Mouse (Mus musculus) liver, embryonic 14.5 days (tissue): ENCODE data around the gene Dcakd. TPM values are rescaled to one million over a fixed set of nuclear protein-coding genes. Genes with fewer than 3 reads are reported as not detected.

Experiments
- ATAC-seq: fragments of 200-750 bp; cut with Nextera tagmentation; 2 replicates; pipeline ENCODE4 v1.8.0; 2017; ENCODE audit warnings: moderate number of reproducible peaks, mild to moderate bottlenecking, moderate library complexity; ENCODE audit not compliant: insufficient read depth
- DNase-seq, 3 experiments: peaks; one replicate each; pipeline ENCODE4 v3.0.0-alpha.2; 2012 to 2013; ENCODE audit warnings: low read depth in 3 of 3, low spot score in 3 of 3
- H3K27ac ChIP-seq: fragments of 300-500 bp; sonication (generic); 2 replicates; pipeline ENCODE4 v1.5.1; 2014; ENCODE audit warnings: moderate library complexity, mild to moderate bottlenecking, control low read depth, inconsistent platforms
- H3K27me3 ChIP-seq: fragments of 300-500 bp; sonication (generic); 2 replicates; pipeline ENCODE4 v1.6.1; 2014; ENCODE audit warnings: mild to moderate bottlenecking, low read length, moderate library complexity; ENCODE audit not compliant: control insufficient read depth, insufficient read depth
- H3K36me3 ChIP-seq: fragments of 300-500 bp; sonication (generic); replicated peaks from 2 replicates; pipeline ENCODE4 v1.6.1; 2014; ENCODE audit warnings: low read depth; ENCODE audit not compliant: control insufficient read depth, insufficient read depth
- H3K4me1 ChIP-seq, 2 experiments: fragments of 200-500 bp in 1 of 2; fragments of 300-500 bp in 1 of 2; sonication (generic) in 1 of 2; replicated peaks; 2 replicates each; pipeline ENCODE4 v1.6.1; 2012 to 2014; ENCODE audit warnings: antibody characterized with exemption in 1 of 2, inconsistent platforms in 1 of 2, low read length in 1 of 2; ENCODE audit not compliant: control insufficient read depth in 2 of 2, insufficient read depth in 2 of 2
- H3K4me2 ChIP-seq: fragments of 300-500 bp; sonication (generic); 2 replicates; pipeline ENCODE4 v1.6.1; 2014; ENCODE audit warnings: low read depth, mild to moderate bottlenecking, control low read depth, moderate library complexity
- H3K4me3 ChIP-seq, 2 experiments: fragments of 200-500 bp in 1 of 2; fragments of 300-500 bp in 1 of 2; sonication (generic) in 1 of 2; 2 replicates each; pipeline ENCODE4 v1.5.1; 2012 to 2014; ENCODE audit warnings: low read depth in 2 of 2, low read length in 2 of 2, mild to moderate bottlenecking in 2 of 2, control low read depth in 1 of 2, inconsistent platforms in 1 of 2, moderate library complexity in 1 of 2; ENCODE audit not compliant: insufficient read depth in 1 of 2
- H3K9ac ChIP-seq: fragments of 300-500 bp; sonication (generic); replicated peaks from 2 replicates; pipeline ENCODE4 v1.6.1; 2014; ENCODE audit warnings: mild to moderate bottlenecking, control low read depth, moderate library complexity
- H3K9me3 ChIP-seq: fragments of 300-500 bp; sonication (generic); 2 replicates; pipeline ENCODE4 v1.6.1; 2016; ENCODE audit warnings: low read length, mixed read lengths; ENCODE audit not compliant: control insufficient read depth
- CTCF ChIP-seq: IDR thresholded peaks from 2 replicates; pipeline ENCODE4 v1.5.1; 2016; ENCODE audit warnings: antibody characterized with exemption, low read depth, control low read depth
- EP300 ChIP-seq: IDR thresholded peaks from 2 replicates; pipeline ENCODE4 v1.6.1; 2016; ENCODE audit warnings: antibody characterized with exemption, low read depth
- WGBS: fragments of 180-500 bp; shearing (Covaris S2); extraction: QIAGEN DNeasy Blood & Tissue Kit; methylation state at CpG from one replicate; pipeline ENCODE4 v1.1.7; 2014; ENCODE audit not compliant: insufficient replicate concordance; 5-methylcytosine and 5-hydroxymethylcytosine counted together
- polyA plus RNA-seq, 2 experiments: library from polyadenylated mRNA; depleted of rRNA in 1 of 2; stranded (reverse) in 1 of 2; unstranded in 1 of 2; fragments of >200 nt; fragmentation: Nextera tagmentation in 1 of 2; extraction: Ambion mirVana in 1 of 2; gene quantifications; 2 replicates each; pipeline versions ENCODE4 v1.2.1 to v1.2.3; 2012 to 2014

Gene Dcakd
- polyA plus RNA-seq, 2 experiments: 25.1 to 25.7 TPM

- no peak overlapping the region for H3K4me2 ChIP-seq
- no peak for TF ChIP-seq EP300
- no peak for TF ChIP-seq CTCF
- no peak overlapping the region for H3K9ac ChIP-seq
- no peak overlapping the region for H3K27ac ChIP-seq
- H3K4me3 ChIP-seq: no peak overlapping the region
- no peak for ATAC-seq
- 44% methylated on average over 7 of the region's 7 CpGs for WGBS
- H3K9me3 ChIP-seq: no peaks in the 10 kb centered on the region
- DNase-seq: no peak
- H3K4me1 ChIP-seq: no peaks in the 10 kb centered on the region
- H3K27me3 ChIP-seq: peaks cover 30% of the 10 kb centered on the region
- H3K36me3 ChIP-seq: no peaks in the 10 kb centered on the region
Observed at GRCm38 (mm10) chr11:102962861-102963245, 65.3 kb downstream of the Dcakd start.

GRCm38 (mm10) chr11:102961082-102961481 lies 67.1 kb downstream of the Dcakd start:
- WGBS: 62% methylated on average over 4 of the region's 4 CpGs
- ATAC-seq (no peak), DNase-seq (no peak)
- Histone ChIP-seq H3K9ac (no peak overlapping the region), H3K4me1 (no peaks in the 10 kb centered on the region), H3K4me3 (no peak overlapping the region), H3K9me3 (no peaks in the 10 kb centered on the region), H3K36me3 (no peaks in the 10 kb centered on the region), H3K4me2 (no peak overlapping the region), H3K27me3 (peaks cover 28% of the 10 kb centered on the region), H3K27ac (no peak overlapping the region)
- no peak for TF ChIP-seq CTCF

GRCm38 (mm10) chr11:102958870-102959269 lies 69.3 kb downstream of the Dcakd start:
- 59% methylated on average over 1 of the region's 1 CpGs for WGBS
- no peak overlapping the region for H3K27ac ChIP-seq
- H3K4me2 ChIP-seq: no peak overlapping the region
- peaks cover 12% of the 10 kb centered on the region for H3K27me3 ChIP-seq
- no peak for DNase-seq
- no peak overlapping the region for H3K4me3 ChIP-seq
- no peak overlapping the region for H3K9ac ChIP-seq
- H3K9me3 ChIP-seq: no peaks in the 10 kb centered on the region
- TF ChIP-seq EP300: no peak
- TF ChIP-seq CTCF: no peak
- H3K4me1 ChIP-seq: no peaks in the 10 kb centered on the region
- H3K36me3 ChIP-seq: no peaks in the 10 kb centered on the region
- no peak for ATAC-seq

- TF ChIP-seq EP300 (no peak), CTCF (no peak)
- H3K27ac ChIP-seq: no peak overlapping the region
- H3K4me3 ChIP-seq: no peak overlapping the region
- 72% methylated on average over 6 of the region's 6 CpGs for WGBS
- ATAC-seq: no peak
- H3K27me3 ChIP-seq: peaks cover 8% of the 10 kb centered on the region
- no peak overlapping the region for H3K4me2 ChIP-seq
- H3K4me1 ChIP-seq: no peaks in the 10 kb centered on the region
- no peak for DNase-seq
- H3K9ac ChIP-seq: no peak overlapping the region
- H3K36me3 ChIP-seq: no peaks in the 10 kb centered on the region
- H3K9me3 ChIP-seq: no peaks in the 10 kb centered on the region
Observed at GRCm38 (mm10) chr11:102958431-102958830, 69.7 kb downstream of the Dcakd start.

- no peak for DNase-seq
- no peaks in the 10 kb centered on the region for H3K9me3 ChIP-seq
- no peak overlapping the region for H3K9ac ChIP-seq
- no peak overlapping the region for H3K27ac ChIP-seq
- no peak for ATAC-seq
- WGBS: 66% methylated on average over 8 of the region's 8 CpGs
- H3K4me2 ChIP-seq: no peak overlapping the region
- no peaks in the 10 kb centered on the region for H3K36me3 ChIP-seq
- TF ChIP-seq EP300 (no peak), CTCF (no peak)
- H3K4me3 ChIP-seq: no peak overlapping the region
- H3K27me3 ChIP-seq: peaks cover 3% of the 10 kb centered on the region
- H3K4me1 ChIP-seq: no peaks in the 10 kb centered on the region
Observed at GRCm38 (mm10) chr11:102957692-102958091, 70.4 kb downstream of the Dcakd start.
